Mouse (Mus musculus) midbrain, embryonic 12.5 days (tissue): ENCODE results near the gene Osbp2. TPM values are rescaled to one million over a fixed set of nuclear protein-coding genes. Genes with fewer than 3 reads are reported as not detected.
"Not testable (repeated sequence)": the region's sequence is repeated elsewhere in the genome, so short reads cannot be mapped to it uniquely, and the experiment has no call there.

Experiments
- ATAC-seq: fragments of 200-750 bp; cut with Nextera tagmentation; 2 replicates; pipeline ENCODE4 v1.8.0; 2017; ENCODE audit warnings: low read depth, moderate TSS enrichment, moderate library complexity; ENCODE audit not compliant: low FRiP score
- H3K27ac ChIP-seq: fragments of 300-500 bp; sonication (generic); replicated peaks from 2 replicates; pipeline ENCODE4 v1.5.1; 2016; ENCODE audit warnings: mild to moderate bottlenecking
- H3K27me3 ChIP-seq: fragments of 300-500 bp; sonication (generic); 2 replicates; pipeline ENCODE4 v1.6.1; 2016; ENCODE audit warnings: mild to moderate bottlenecking
- H3K36me3 ChIP-seq: fragments of 300-500 bp; sonication (generic); 2 replicates; pipeline ENCODE4 v1.6.1; 2016
- H3K4me1 ChIP-seq: fragments of 300-500 bp; sonication (generic); 2 replicates; pipeline ENCODE4 v1.6.1; 2016
- H3K4me2 ChIP-seq: fragments of 300-500 bp; sonication (generic); replicated peaks from 2 replicates; pipeline ENCODE4 v1.6.1; 2016; ENCODE audit warnings: mild to moderate bottlenecking, moderate library complexity
- H3K4me3 ChIP-seq: fragments of 300-500 bp; sonication (generic); 2 replicates; pipeline ENCODE4 v1.5.1; 2016; ENCODE audit warnings: mild to moderate bottlenecking
- H3K9ac ChIP-seq: fragments of 300-500 bp; sonication (generic); replicated peaks from 2 replicates; pipeline ENCODE4 v1.6.1; 2016; ENCODE audit warnings: mild to moderate bottlenecking, moderate library complexity
- H3K9me3 ChIP-seq: fragments of 300-500 bp; sonication (generic); 2 replicates; pipeline ENCODE4 v1.6.1; 2016; ENCODE audit warnings: mild to moderate bottlenecking
- WGBS: fragments of 180-500 bp; shearing (Covaris S2); methylation state at CpG from one replicate; pipeline ENCODE4 v1.1.7; 2016; 5-methylcytosine and 5-hydroxymethylcytosine counted together
- polyA plus RNA-seq: library from polyadenylated mRNA; unstranded; fragments of >200 nt; fragmentation: Nextera tagmentation; extraction: Ambion mirVana; gene quantifications from 2 replicates; pipeline ENCODE4 v1.2.1, GENCODE M21; 2016

Osbp2 gene
- polyA plus RNA-seq: 5.1 and 5.3 TPM in 2 replicates

GRCm38 (mm10) chr11:3863454-3864112 is at the start of gene Osbp2:
Gene Osbp2, minus strand, starts transcription at chr11:3863903.
- 3% methylated on average over 57 of the region's 58 CpGs for WGBS
- Histone ChIP-seq H3K4me1 (peaks cover 9% of the 10 kb centered on the region; the same call in 1 of the 2 replicates), H3K27ac (no peak within 1 kb of the TSS), H3K4me2 (peak within 1 kb of the TSS; percentile 81), H3K27me3 (peaks cover 34% of the 10 kb centered on the region), H3K36me3 (no peaks in the 10 kb centered on the region), H3K4me3 (peak within 1 kb of the TSS; percentile 48), H3K9me3 (no peaks in the 10 kb centered on the region), H3K9ac (peak within 1 kb of the TSS; percentile 59)
- peak; percentile 94 for ATAC-seq

- H3K9me3 ChIP-seq: no peaks in the 10 kb centered on the region
- peak overlapping the region; percentile 88 for H3K4me2 ChIP-seq
- peaks cover 19% of the 10 kb centered on the region for H3K27me3 ChIP-seq
- H3K4me3 ChIP-seq: peak overlapping the region; percentile 65
- H3K27ac ChIP-seq: no peak overlapping the region
- ATAC-seq: peak; percentile 1; the same call in 1 of the 2 replicates
- H3K36me3 ChIP-seq: no peaks in the 10 kb centered on the region
- H3K4me1 ChIP-seq: peaks cover 45% of the 10 kb centered on the region
- under 1% methylated on average over 16 of the region's 16 CpGs for WGBS
- H3K9ac ChIP-seq: peak overlapping the region; percentile 73
Observed at GRCm38 (mm10) chr11:3912875-3913271, 49.2 kb upstream of the Osbp2 start.

GRCm38 (mm10) chr11:3912100-3912874 is 48.6 kb upstream of the Osbp2 start:
- peak overlapping the region; percentile 88 for H3K4me2 ChIP-seq
- H3K27ac ChIP-seq: no peak overlapping the region
- H3K4me1 ChIP-seq: peaks cover 45% of the 10 kb centered on the region
- H3K27me3 ChIP-seq: peaks cover 19% of the 10 kb centered on the region
- H3K9me3 ChIP-seq: no peaks in the 10 kb centered on the region
- ATAC-seq: 0 out of 2 replicates have a peak, but pooled peaks have one; percentile 2
- H3K4me3 ChIP-seq: peak overlapping the region; percentile 65
- peak overlapping the region; percentile 73 for H3K9ac ChIP-seq
- 19% methylated on average over 19 of the region's 19 CpGs for WGBS
- no peaks in the 10 kb centered on the region for H3K36me3 ChIP-seq

- not testable (repeated sequence) for H3K9me3 ChIP-seq, ATAC-seq, H3K27ac ChIP-seq, H3K9ac ChIP-seq, H3K36me3 ChIP-seq, H3K4me3 ChIP-seq
- H3K27me3 ChIP-seq: peaks cover 19% of the 10 kb centered on the region
- peak overlapping the region; percentile 21; the same call in 1 of the 2 replicates for H3K4me2 ChIP-seq
- WGBS: 84% methylated on average over 6 of the region's 6 CpGs
- H3K4me1 ChIP-seq: peaks cover 45% of the 10 kb centered on the region
Observed at GRCm38 (mm10) chr11:3911440-3911839, 47.7 kb upstream of the Osbp2 start.

- Histone ChIP-seq H3K27me3 (peaks cover 15% of the 10 kb centered on the region), H3K4me1 (peaks cover 45% of the 10 kb centered on the region), H3K9me3 (no peaks in the 10 kb centered on the region), H3K4me3 (no peak overlapping the region), H3K36me3 (0 out of 2 replicates have a peak, but pooled peaks cover 4% of the 10 kb centered on the region), H3K27ac (no peak overlapping the region), H3K4me2 (peak overlapping the region; percentile 21; the same call in 1 of the 2 replicates), H3K9ac (no peak overlapping the region; the same call in 1 of the 2 replicates)
- WGBS: 62% methylated on average over 5 of the region's 5 CpGs
- no peak for ATAC-seq
Observed at GRCm38 (mm10) chr11:3910513-3911310, 47.0 kb upstream of the Osbp2 start.

GRCm38 (mm10) chr11:3909236-3909635 is 45.5 kb upstream of the Osbp2 start:
- no peak for ATAC-seq
- H3K9ac ChIP-seq: 0 out of 2 replicates have a peak overlapping the region, but pooled peaks have one; percentile 1
- 91% methylated on average over 4 of the region's 4 CpGs for WGBS
- peaks cover 42% of the 10 kb centered on the region for H3K4me1 ChIP-seq
- H3K4me2 ChIP-seq: no peak overlapping the region
- no peak overlapping the region for H3K27ac ChIP-seq
- H3K4me3 ChIP-seq: no peak overlapping the region
- H3K36me3 ChIP-seq: 0 out of 2 replicates have a peak, but pooled peaks cover 4% of the 10 kb centered on the region
- H3K9me3 ChIP-seq: no peaks in the 10 kb centered on the region
- peaks cover 9% of the 10 kb centered on the region for H3K27me3 ChIP-seq

- H3K27me3 ChIP-seq: no peaks in the 10 kb centered on the region
- 0 out of 2 replicates have a peak, but pooled peaks cover 4% of the 10 kb centered on the region for H3K36me3 ChIP-seq
- no peak for ATAC-seq
- H3K4me2 ChIP-seq: no peak overlapping the region
- no peak overlapping the region for H3K9ac ChIP-seq
- H3K4me3 ChIP-seq: no peak overlapping the region
- peaks cover 14% of the 10 kb centered on the region; the same call in 1 of the 2 replicates for H3K4me1 ChIP-seq
- 100% methylated on average over 1 of the region's 1 CpGs for WGBS
- H3K9me3 ChIP-seq: no peaks in the 10 kb centered on the region
- H3K27ac ChIP-seq: no peak overlapping the region
Observed at GRCm38 (mm10) chr11:3905446-3905845, 41.7 kb upstream of the Osbp2 start.

- Histone ChIP-seq H3K36me3 (0 out of 2 replicates have a peak, but pooled peaks cover 4% of the 10 kb centered on the region), H3K27me3 (no peaks in the 10 kb centered on the region), H3K4me1 (0 out of 2 replicates have a peak, but pooled peaks cover 7% of the 10 kb centered on the region), H3K4me3 (no peak overlapping the region), H3K27ac (no peak overlapping the region), H3K9me3 (no peaks in the 10 kb centered on the region), H3K4me2 (no peak overlapping the region), H3K9ac (no peak overlapping the region)
- WGBS: 85% methylated on average over 6 of the region's 6 CpGs
- ATAC-seq: no peak
Observed at GRCm38 (mm10) chr11:3904673-3905072, 41.0 kb upstream of the Osbp2 start.

GRCm38 (mm10) chr11:3903046-3903445 is 39.3 kb upstream of the Osbp2 start:
- Histone ChIP-seq H3K4me2 (no peak overlapping the region), H3K9me3 (no peaks in the 10 kb centered on the region), H3K4me1 (no peaks in the 10 kb centered on the region), H3K27ac (no peak overlapping the region), H3K4me3 (no peak overlapping the region), H3K9ac (no peak overlapping the region), H3K36me3 (peaks cover 19% of the 10 kb centered on the region), H3K27me3 (no peaks in the 10 kb centered on the region)
- 87% methylated on average over 5 of the region's 5 CpGs for WGBS
- no peak for ATAC-seq

- H3K36me3 ChIP-seq: peaks cover 24% of the 10 kb centered on the region
- H3K9me3 ChIP-seq: no peaks in the 10 kb centered on the region
- no peak for ATAC-seq
- H3K4me3 ChIP-seq: no peak overlapping the region
- WGBS: 88% methylated on average over 3 of the region's 3 CpGs
- H3K4me1 ChIP-seq: no peaks in the 10 kb centered on the region
- no peak overlapping the region for H3K9ac ChIP-seq
- no peak overlapping the region for H3K27ac ChIP-seq
- no peaks in the 10 kb centered on the region for H3K27me3 ChIP-seq
- H3K4me2 ChIP-seq: no peak overlapping the region
Observed at GRCm38 (mm10) chr11:3902516-3902915, 38.8 kb upstream of the Osbp2 start.

- Histone ChIP-seq H3K27me3 (no peaks in the 10 kb centered on the region), H3K9me3 (no peaks in the 10 kb centered on the region), H3K27ac (no peak overlapping the region), H3K4me2 (no peak overlapping the region), H3K36me3 (peaks cover 28% of the 10 kb centered on the region), H3K4me1 (no peaks in the 10 kb centered on the region), H3K9ac (no peak overlapping the region), H3K4me3 (no peak overlapping the region)
- no peak for ATAC-seq
- 87% methylated on average over 6 of the region's 6 CpGs for WGBS
Observed at GRCm38 (mm10) chr11:3900296-3900695, 36.6 kb upstream of the Osbp2 start.
